Mouse (Mus musculus) lung, postnatal 10 days (tissue): ENCODE measurements at regions not wholly inside any gene's neighbourhood (a gene's known extent, or its start where the extent isn't known, plus 50 kb on each side); places are given as distances from the start of the nearest gene placed in this dataset.

Experiments used
- DNase-seq: peaks from one replicate; pipeline ENCODE4 v3.0.0; 2021

DNA sequence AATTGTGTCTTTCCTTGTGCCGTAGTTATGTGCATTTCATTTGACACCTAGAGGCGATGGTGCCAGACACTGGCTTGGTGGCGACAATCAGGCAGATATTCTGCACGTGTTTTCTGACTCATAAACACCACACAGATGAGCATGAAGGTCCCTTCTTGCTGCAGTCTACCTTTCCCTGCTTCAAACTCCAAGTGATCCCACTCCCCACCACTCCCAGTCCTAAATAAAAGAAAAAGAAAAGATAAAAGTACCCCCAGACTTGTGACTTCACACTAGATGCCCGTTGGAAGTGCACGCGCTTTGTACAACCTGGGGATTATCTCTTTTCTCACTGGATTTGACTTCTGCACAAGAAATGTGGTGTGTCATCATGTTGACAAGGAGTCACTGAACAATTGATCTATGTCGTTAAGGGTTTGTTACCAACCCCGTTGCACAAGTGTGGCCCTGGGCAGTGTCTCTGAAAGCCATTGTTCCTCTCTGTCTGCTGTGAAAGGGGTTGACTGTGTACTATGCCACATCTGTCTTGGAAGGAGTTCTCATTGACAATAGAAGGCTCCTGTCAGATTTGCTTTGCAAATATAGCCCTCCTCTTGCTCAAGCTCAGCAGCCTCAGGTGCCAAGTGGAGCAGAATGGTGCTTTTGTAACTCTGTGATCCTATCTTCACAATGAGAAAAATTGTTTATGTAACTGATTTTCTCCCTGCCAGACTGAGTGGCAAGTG lies 140.1 kb downstream of the Ppp4r2 start:
- DNase-seq: no peak

GRCm38 (mm10) chr6:100974716-100975115 lies 141.3 kb downstream of the Ppp4r2 start:
- DNase-seq: no peak

DNA sequence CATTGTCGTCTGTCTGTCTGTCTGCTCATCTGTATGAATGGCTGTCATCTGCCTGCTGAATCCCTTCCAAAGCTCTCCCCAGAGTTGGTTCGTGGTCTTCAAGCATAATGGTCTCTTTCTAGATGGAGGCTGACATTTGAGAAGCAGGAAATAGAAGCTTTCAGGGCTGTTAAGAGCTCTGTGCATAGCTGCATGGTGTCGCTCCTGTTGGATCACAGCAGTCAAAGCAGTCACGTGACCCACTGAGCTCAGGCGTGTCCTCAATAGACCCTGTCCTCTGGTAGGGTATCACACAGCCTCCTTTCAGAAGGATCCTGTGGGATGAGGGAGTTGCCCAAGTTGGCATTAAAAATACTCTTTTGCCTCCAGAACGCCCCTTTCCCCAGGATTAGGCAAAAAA lies 142.4 kb downstream of the Ppp4r2 start:
- DNase-seq: peak; percentile 45

DNA sequence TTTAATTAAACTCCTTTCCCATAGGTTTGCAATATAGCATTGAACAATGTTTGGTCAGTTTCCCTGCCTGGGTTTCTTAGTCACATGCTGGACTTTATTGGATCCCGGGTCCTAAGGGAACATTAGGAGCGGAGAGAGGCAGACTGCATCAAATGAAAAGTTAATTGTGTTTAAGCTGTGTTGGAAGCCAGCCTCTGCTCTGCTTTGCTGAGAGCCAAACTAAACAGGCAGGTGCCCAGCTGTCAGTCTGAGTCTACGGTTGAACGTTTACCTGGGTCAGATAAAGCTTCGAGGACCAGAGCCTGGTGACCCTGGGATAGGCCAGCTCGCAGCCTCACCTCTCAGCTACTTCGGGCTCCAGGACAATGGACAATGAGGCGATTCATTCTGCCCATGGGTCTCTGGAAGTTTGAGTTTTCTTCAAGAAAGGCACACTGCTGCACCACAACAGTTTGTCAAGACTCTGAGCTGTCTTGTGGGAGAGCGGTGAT lies 143.8 kb downstream of the Ppp4r2 start:
- no peak for DNase-seq

- DNase-seq: no peak
These were observed 144.7 kb downstream of the Ppp4r2 start for GRCm38 (mm10) chr6:100978113-100978512.

- no peak for DNase-seq
These were observed 145.5 kb downstream of the Ppp4r2 start for GRCm38 (mm10) chr6:100978727-100979460.

GRCm38 (mm10) chr6:100980156-100980555 lies 146.7 kb downstream of the Ppp4r2 start:
- DNase-seq: no peak

DNA sequence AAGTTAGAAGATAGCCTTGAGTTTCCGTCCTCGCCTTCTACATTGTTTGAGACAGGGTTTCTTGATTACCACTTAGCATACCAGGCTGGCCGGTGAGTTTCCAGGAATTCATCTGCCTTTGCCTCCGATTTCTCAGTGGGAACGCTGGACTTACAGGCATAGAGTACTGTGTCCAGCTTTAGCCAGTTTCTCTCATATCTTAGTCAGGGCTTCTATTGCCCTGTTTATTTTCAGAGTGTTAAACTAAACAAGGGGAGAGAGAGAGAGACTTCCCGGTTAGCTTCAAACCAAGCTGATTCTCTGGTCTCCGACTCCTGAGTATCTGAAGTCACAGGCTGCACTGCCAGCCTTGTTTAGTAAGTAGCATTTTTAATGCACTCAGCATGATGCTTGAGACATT lies 151.4 kb downstream of the Ppp4r2 start:
- no peak for DNase-seq

DNA sequence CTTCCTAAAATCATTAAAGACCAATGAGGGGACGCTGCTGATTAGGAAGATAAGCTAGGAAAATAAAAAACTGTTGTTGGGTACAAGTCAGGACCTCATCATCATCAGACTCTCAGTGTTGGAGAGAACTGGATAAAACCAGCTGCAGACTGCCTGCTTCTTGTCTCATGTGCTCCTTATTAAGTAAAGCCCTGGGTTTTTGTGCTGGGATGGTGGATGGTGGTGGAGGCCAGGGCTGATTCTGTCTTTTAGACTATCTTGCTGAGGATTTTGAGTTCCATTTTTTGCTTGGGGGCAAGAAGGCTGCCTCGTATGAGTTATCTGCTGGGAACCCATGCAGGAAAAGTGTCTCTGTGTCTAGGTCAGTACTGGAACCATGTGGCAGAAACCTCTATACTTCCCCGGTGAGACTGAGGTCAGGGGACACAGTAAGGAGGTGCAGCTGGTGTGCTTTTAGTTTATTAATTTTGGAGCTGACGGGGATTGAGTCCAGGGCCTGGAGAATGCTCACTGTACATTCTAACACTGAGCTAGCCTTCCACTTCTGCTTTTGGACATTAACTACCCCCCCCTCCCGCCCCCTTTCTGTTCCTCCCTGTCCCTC lies 152.0 kb downstream of the Ppp4r2 start:
- DNase-seq: no peak

DNA sequence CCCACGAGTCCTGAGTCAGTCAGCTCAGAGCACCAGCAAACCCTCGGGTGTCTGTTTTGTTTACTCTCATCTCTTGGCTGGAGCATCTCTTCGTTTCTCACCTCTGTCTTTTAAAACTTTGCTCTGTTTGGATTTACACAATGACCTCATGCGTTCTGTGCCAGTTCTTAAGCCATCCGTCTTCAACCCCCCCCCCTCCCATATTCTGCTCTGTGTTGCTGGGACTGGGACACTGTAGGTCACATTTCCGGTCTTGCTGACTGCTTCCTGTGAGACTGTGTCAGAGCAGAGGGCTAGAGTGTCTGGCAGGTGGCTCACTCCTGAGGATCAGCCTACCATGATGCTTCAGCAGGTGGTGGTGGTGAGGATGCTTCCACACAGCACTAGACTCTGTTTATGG lies 155.1 kb downstream of the Ppp4r2 start:
- DNase-seq: no peak

DNA sequence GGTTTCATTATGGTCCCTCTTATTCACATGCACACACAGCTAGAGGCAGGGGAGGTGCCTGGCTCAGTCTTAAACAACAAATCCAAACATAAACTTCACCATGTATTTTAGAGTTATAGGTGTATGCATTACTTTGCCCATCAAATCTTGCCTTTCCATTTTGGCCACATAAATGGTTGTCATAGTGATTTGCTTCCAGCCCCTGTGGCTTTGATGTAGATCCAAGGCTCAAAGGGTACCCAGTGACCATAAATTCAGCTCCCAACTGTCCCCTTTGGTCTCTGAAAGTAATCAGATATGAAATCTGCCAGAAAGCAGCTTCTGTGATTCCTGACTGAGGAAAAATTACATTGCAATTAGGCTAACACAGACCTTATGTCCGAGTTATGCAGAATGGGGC lies 160.0 kb downstream of the Ppp4r2 start:
- no peak for DNase-seq

DNA sequence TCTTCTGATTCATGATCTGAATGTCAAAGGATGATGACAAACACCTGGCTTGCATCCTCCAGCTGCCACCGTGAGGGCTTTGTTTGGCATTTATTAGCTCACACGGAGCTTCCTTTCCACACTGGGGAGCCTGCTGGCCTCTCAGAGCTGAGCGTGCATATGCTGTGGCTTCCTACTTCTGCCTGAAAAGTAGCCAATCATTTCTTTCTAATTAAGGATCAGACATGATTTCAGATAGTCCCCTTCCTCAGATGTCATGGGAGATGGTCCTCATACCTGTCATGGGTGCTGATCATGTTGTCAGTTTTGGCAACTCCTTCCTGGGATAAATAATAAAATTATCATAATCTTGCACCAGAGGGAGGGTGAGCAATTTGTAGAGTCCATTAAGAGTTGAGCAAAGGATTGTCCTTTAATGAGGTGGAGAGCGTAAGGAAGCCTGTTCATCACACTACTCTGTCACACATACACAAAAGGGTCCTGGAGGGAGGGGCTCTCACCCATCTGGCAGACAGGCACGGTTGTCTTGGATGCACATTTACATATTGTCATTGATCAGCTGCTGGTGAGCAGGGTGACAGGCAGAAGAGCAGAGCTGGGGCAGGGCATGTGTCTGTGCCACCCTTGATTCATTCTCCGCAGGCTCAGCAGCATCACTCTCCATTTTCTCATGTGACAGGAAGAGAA lies 162.6 kb downstream of the Ppp4r2 start:
- no peak for DNase-seq

GRCm38 (mm10) chr6:100998285-100998684 lies 164.9 kb downstream of the Ppp4r2 start:
- no peak for DNase-seq

GRCm38 (mm10) chr6:101003901-101004300 lies 170.5 kb downstream of the Ppp4r2 start:
- no peak for DNase-seq

DNA sequence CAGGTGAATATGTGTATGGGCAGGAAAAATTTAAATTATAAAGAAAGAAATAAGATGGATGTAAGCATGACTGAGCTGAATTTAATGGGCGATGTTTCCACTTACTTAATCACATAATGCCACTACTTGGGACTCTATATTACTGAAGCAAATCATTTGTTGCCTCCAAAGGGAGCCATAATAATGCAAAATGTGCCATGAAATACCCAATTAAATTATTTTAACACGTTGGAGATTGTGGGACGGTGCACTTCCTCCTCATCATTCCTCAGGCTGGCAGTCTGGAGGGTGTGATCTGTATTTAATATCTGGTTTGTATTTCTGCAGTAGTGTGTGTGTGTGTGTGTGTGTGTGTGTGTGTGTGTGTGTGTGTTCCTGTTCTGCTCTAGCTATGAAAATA lies 188.2 kb downstream of the Ppp4r2 start:
- DNase-seq: no peak

- no peak for DNase-seq
These were observed 192.4 kb downstream of the Ppp4r2 start for GRCm38 (mm10) chr6:101025816-101026215.

DNA sequence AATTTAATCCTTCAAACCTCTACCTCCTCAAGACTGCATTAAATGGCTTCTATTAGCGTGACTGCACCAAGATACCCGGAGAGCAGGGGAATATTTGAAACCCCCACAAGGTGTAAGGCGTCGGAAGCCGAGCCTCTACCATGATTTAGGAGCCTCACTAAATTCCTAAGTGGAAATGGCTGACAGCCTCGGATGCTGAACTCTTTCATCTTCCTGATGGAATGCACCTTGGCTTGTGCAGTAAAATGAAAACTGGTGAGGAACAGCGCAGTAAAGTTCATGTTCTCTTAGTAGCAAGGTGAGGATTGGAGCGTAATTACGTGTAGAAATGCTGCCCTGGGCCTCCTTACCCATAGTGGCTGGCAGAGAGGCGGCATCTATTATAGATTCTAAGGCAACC lies 194.0 kb downstream of the Ppp4r2 start:
- no peak for DNase-seq

GRCm38 (mm10) chr6:101029436-101029835 lies 196.0 kb downstream of the Ppp4r2 start:
- DNase-seq: no peak

- no peak for DNase-seq
These were observed 197.2 kb downstream of the Ppp4r2 start for GRCm38 (mm10) chr6:101030451-101031125.

GRCm38 (mm10) chr6:101046755-101047154 lies 213.3 kb downstream of the Ppp4r2 start:
- peak; percentile 74 for DNase-seq

GRCm38 (mm10) chr6:101047195-101047594 lies 213.8 kb downstream of the Ppp4r2 start:
- no peak for DNase-seq

DNA sequence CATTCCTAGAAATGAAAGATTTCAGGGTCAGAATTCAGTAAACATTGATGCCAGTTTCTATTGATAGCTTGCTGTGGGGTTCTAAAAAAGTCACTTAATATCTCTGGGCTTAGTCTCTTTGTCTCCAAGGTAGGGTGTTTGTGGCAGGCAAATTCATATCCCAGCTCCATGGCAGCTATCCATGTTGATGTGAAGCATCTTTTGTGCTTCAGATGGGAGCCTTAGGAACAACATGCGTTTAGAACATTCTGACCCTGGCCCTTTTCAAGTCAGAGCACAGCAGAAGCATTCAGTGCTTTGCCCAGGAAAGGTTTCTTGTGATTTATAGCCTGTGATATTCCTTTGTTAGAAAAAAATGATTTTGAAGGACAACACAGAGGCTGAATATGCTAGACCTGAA lies 215.0 kb downstream of the Ppp4r2 start:
- no peak for DNase-seq
